Mouse (Mus musculus) bone marrow, adult 2 months (tissue): ENCODE measurements around the gene Fam184b. TPM values are rescaled to one million over a fixed set of nuclear protein-coding genes. Genes with fewer than 3 reads are reported as not detected.

Experiments used
- H3K27ac ChIP-seq: fragments of 200-500 bp; 2 replicates; pipeline ENCODE4 v1.5.1; 2012; ENCODE audit warnings: low read depth, mild to moderate bottlenecking, control low read depth, inconsistent platforms, low read length; ENCODE audit not compliant: control insufficient read depth, poor library complexity, insufficient read depth
- H3K4me1 ChIP-seq: fragments of 200-500 bp; 2 replicates; pipeline ENCODE4 v1.6.1; 2011; ENCODE audit warnings: low read length; ENCODE audit not compliant: control insufficient read depth, insufficient read depth
- H3K4me3 ChIP-seq: fragments of 200-500 bp; replicated peaks from 2 replicates; pipeline ENCODE3; 2011; ENCODE audit warnings: mild to moderate bottlenecking, low read depth, low read length, control low read depth; ENCODE audit not compliant: control insufficient read depth
- CTCF ChIP-seq: fragments of 200-500 bp; IDR thresholded peaks from 2 replicates; pipeline ENCODE4 v1.5.1; 2011; ENCODE audit warnings: low read length, control low read depth; ENCODE audit not compliant: control insufficient read depth, insufficient read depth
- POLR2A ChIP-seq: fragments of 200-500 bp; IDR thresholded peaks from 2 replicates; pipeline ENCODE4 v1.6.1; 2011; ENCODE audit warnings: low read depth, mild to moderate bottlenecking, control low read depth, low read length, borderline replicate concordance; ENCODE audit not compliant: control insufficient read depth
- WGBS: fragments of 180-500 bp; shearing (Covaris S2); methylation state at CpG from one replicate; pipeline ENCODE4 v1.1.7; 2018; 5-methylcytosine and 5-hydroxymethylcytosine counted together
- polyA plus RNA-seq: library from polyadenylated mRNA; stranded (reverse); fragments of >200 nt; gene quantifications from 2 replicates; pipeline ENCODE4 v1.2.4, GENCODE M21; 2011; ENCODE audit warnings: low replicate concordance; ENCODE audit not compliant: missing spikeins, insufficient read depth, insufficient read length

The Fam184b gene
- polyA plus RNA-seq, 1 experiment: not detected

GRCm38 (mm10) chr5:45584601-45585000, 54.8 kb downstream of the Fam184b start:
- no peak overlapping the region for H3K4me3 ChIP-seq
- H3K27ac ChIP-seq: no peak overlapping the region
- no peaks in the 10 kb centered on the region for H3K4me1 ChIP-seq
- 80% methylated on average over 8 of the region's 8 CpGs for WGBS
- TF ChIP-seq CTCF (no peak), POLR2A (no peak)

- H3K4me3 ChIP-seq: peak overlapping the region; percentile 44
- 23% methylated on average over 10 of the region's 10 CpGs for WGBS
- TF ChIP-seq POLR2A (no peak), CTCF (no peak)
Measured at GRCm38 (mm10) chr5:45580279-45580678, 59.1 kb downstream of the Fam184b start.

GRCm38 (mm10) chr5:45577376-45577775, 62.0 kb downstream of the Fam184b start:
- no peak for TF ChIP-seq POLR2A
- TF ChIP-seq CTCF: no peak
- H3K4me1 ChIP-seq: no peaks in the 10 kb centered on the region
- 85% methylated on average over 1 of the region's 1 CpGs for WGBS
- no peak overlapping the region for H3K27ac ChIP-seq
- H3K4me3 ChIP-seq: no peak overlapping the region

More at GRCm38 (mm10) chr5:45580279-45580678, 59.1 kb downstream of the Fam184b start:
- no peaks in the 10 kb centered on the region for H3K4me1 ChIP-seq
- H3K27ac ChIP-seq: no peak overlapping the region

GRCm38 (mm10) chr5:45576716-45577115, 62.7 kb downstream of the Fam184b start:
- TF ChIP-seq CTCF (no peak), POLR2A (no peak)
- Histone ChIP-seq H3K4me3 (no peak overlapping the region), H3K27ac (no peak overlapping the region), H3K4me1 (no peaks in the 10 kb centered on the region)
- 49% methylated on average over 3 of the region's 3 CpGs for WGBS

GRCm38 (mm10) chr5:45572816-45573215, 66.6 kb downstream of the Fam184b start:
- H3K27ac ChIP-seq: no peak overlapping the region
- H3K4me3 ChIP-seq: no peak overlapping the region
- TF ChIP-seq POLR2A: no peak
- no peak for TF ChIP-seq CTCF
- WGBS: 17% methylated on average over 5 of the region's 5 CpGs
- H3K4me1 ChIP-seq: no peaks in the 10 kb centered on the region

GRCm38 (mm10) chr5:45565829-45566228, 73.6 kb downstream of the Fam184b start:
- H3K4me3 ChIP-seq: no peak overlapping the region
- H3K4me1 ChIP-seq: no peaks in the 10 kb centered on the region
- no peak overlapping the region for H3K27ac ChIP-seq
- no peak for TF ChIP-seq POLR2A
- no peak for TF ChIP-seq CTCF
- WGBS: 88% methylated on average over 1 of the region's 1 CpGs

- Histone ChIP-seq H3K4me1 (no peaks in the 10 kb centered on the region), H3K27ac (no peak overlapping the region), H3K4me3 (no peak overlapping the region)
- no peak for TF ChIP-seq POLR2A
- no peak for TF ChIP-seq CTCF
- 26% methylated on average over 6 of the region's 6 CpGs for WGBS
Measured at GRCm38 (mm10) chr5:45564054-45564453, 75.4 kb downstream of the Fam184b start.

GRCm38 (mm10) chr5:45549586-45549985, 89.8 kb downstream of the Fam184b start:
- H3K4me3 ChIP-seq: no peak overlapping the region
- H3K27ac ChIP-seq: no peak overlapping the region
- no peak for TF ChIP-seq CTCF
- no peak for TF ChIP-seq POLR2A
- H3K4me1 ChIP-seq: no peaks in the 10 kb centered on the region
- WGBS: 88% methylated on average over 1 of the region's 1 CpGs

GRCm38 (mm10) chr5:45543374-45543773, 96.0 kb downstream of the Fam184b start:
- TF ChIP-seq POLR2A: no peak
- no peak for TF ChIP-seq CTCF
- Histone ChIP-seq H3K4me3 (no peak overlapping the region), H3K4me1 (no peaks in the 10 kb centered on the region), H3K27ac (no peak overlapping the region)
- WGBS: 67% methylated on average over 5 of the region's 5 CpGs
